Mouse (Mus musculus) heart, embryonic 12.5 days (tissue): ENCODE measurements around the gene Kdm4b. TPM values are rescaled to one million over a fixed set of nuclear protein-coding genes. Genes with fewer than 3 reads are reported as not detected.

Source experiments
- ATAC-seq: fragments of 200-750 bp; cut with Nextera tagmentation; 2 replicates; pipeline ENCODE4 v1.8.0; 2017; ENCODE audit warnings: moderate TSS enrichment, moderate library complexity; ENCODE audit not compliant: insufficient number of reproducible peaks, low FRiP score
- H3K27ac ChIP-seq: fragments of 300-500 bp; sonication (generic); 2 replicates; pipeline ENCODE4 v1.5.1; 2016; ENCODE audit warnings: mild to moderate bottlenecking, moderate library complexity; ENCODE audit not compliant: poor library complexity, severe bottlenecking
- H3K27me3 ChIP-seq: fragments of 300-500 bp; sonication (generic); replicated peaks from 2 replicates; pipeline ENCODE4 v1.6.1; 2016; ENCODE audit warnings: mild to moderate bottlenecking, moderate library complexity
- H3K36me3 ChIP-seq: fragments of 300-500 bp; sonication (generic); 2 replicates; pipeline ENCODE4 v1.6.1; 2016; ENCODE audit warnings: mild to moderate bottlenecking, moderate library complexity
- H3K4me1 ChIP-seq: fragments of 300-500 bp; sonication (generic); replicated peaks from 2 replicates; pipeline ENCODE4 v1.6.1; 2016; ENCODE audit warnings: mild to moderate bottlenecking
- H3K4me2 ChIP-seq: fragments of 300-500 bp; sonication (generic); 2 replicates; pipeline ENCODE4 v1.6.1; 2016; ENCODE audit warnings: mild to moderate bottlenecking, moderate library complexity
- H3K4me3 ChIP-seq: fragments of 300-500 bp; sonication (generic); 2 replicates; pipeline ENCODE4 v1.5.1; 2016; ENCODE audit warnings: mild to moderate bottlenecking
- H3K9ac ChIP-seq: fragments of 300-500 bp; sonication (generic); 2 replicates; pipeline ENCODE4 v1.6.1; 2016; ENCODE audit warnings: mild to moderate bottlenecking, moderate library complexity
- H3K9me3 ChIP-seq: fragments of 300-500 bp; sonication (generic); replicated peaks from 2 replicates; pipeline ENCODE4 v1.6.1; 2016; ENCODE audit warnings: mild to moderate bottlenecking, moderate library complexity
- WGBS: fragments of 180-500 bp; shearing (Covaris S2); methylation state at CpG from one replicate; pipeline ENCODE4 v1.1.7; 2016; 5-methylcytosine and 5-hydroxymethylcytosine counted together
- polyA plus RNA-seq: library from polyadenylated mRNA; unstranded; fragments of >200 nt; fragmentation: Nextera tagmentation; extraction: Ambion mirVana; gene quantifications from 2 replicates; pipeline ENCODE4 v1.2.1, GENCODE M21; 2016

Gene Kdm4b
- polyA plus RNA-seq, 1 experiment from 2014 or later = 37.1 TPM

DNA sequence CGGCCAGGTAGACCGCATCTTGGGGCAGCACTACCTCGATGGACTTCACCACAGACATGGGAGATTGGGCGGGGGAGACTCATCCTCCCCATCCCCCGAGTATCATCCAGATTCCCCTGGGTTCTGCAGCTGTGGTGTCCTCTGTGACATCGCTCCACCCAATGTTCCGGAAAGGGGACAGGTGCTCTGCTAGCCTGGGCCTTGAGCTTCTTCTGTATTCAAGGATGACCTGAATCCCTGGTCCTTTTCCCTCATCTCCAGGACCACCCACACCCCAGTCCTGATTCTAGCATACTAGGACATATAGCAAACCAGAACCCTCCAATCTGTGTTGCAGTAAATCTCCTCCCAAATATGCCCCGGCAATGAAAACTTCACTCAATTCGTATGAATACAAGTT is 25.7 kb upstream of the Kdm4b start, which contains the start of gene Arrdc5:
TSS of gene Arrdc5 (minus strand) at position 101 of the 400 bp plus-strand sequence.
- Histone ChIP-seq H3K36me3 (peaks cover under 1% of the 10 kb centered on the region; the same call in 1 of the 2 replicates), H3K27ac (no peak within 1 kb of the TSS), H3K9me3 (no peaks in the 10 kb centered on the region), H3K4me1 (peaks cover 17% of the 10 kb centered on the region), H3K9ac (no peak within 1 kb of the TSS), H3K4me2 (no peak within 1 kb of the TSS), H3K4me3 (no peak within 1 kb of the TSS), H3K27me3 (no peaks in the 10 kb centered on the region)
- no peak for ATAC-seq
- WGBS = 80% methylated on average over 9 of the region's 9 CpGs

- peaks cover 33% of the 10 kb centered on the region for H3K4me1 ChIP-seq
- H3K27me3 ChIP-seq = no peaks in the 10 kb centered on the region
- peak overlapping the region; percentile 99 for H3K4me2 ChIP-seq
- H3K36me3 ChIP-seq = peaks cover 23% of the 10 kb centered on the region
- peak overlapping the region; percentile 87 for H3K27ac ChIP-seq
- ATAC-seq = peak; percentile 30; the same call in 1 of the 2 replicates
- WGBS = 30% methylated on average over 13 of the region's 13 CpGs
- H3K4me3 ChIP-seq = peak overlapping the region; percentile 80
- peak overlapping the region; percentile 88 for H3K9ac ChIP-seq
- no peaks in the 10 kb centered on the region for H3K9me3 ChIP-seq
Measured at GRCm38 (mm10) chr17:56302363-56302996, 23.4 kb upstream of the Kdm4b start.

GRCm38 (mm10) chr17:56303160-56303846 is 22.6 kb upstream of the Kdm4b start, which contains the start of gene Uhrf1:
TSS of gene Uhrf1 (plus strand) at chr17:56303321.
- under 1% methylated on average over 43 of the region's 43 CpGs for WGBS
- Histone ChIP-seq H3K9ac (peak within 1 kb of the TSS; percentile 91), H3K4me2 (peak within 1 kb of the TSS; percentile 99), H3K27ac (peak within 1 kb of the TSS; percentile 87), H3K27me3 (no peaks in the 10 kb centered on the region), H3K4me3 (peak within 1 kb of the TSS; percentile 80), H3K36me3 (peaks cover 31% of the 10 kb centered on the region), H3K9me3 (no peaks in the 10 kb centered on the region), H3K4me1 (peaks cover 33% of the 10 kb centered on the region)
- peak; percentile 83 for ATAC-seq

DNA sequence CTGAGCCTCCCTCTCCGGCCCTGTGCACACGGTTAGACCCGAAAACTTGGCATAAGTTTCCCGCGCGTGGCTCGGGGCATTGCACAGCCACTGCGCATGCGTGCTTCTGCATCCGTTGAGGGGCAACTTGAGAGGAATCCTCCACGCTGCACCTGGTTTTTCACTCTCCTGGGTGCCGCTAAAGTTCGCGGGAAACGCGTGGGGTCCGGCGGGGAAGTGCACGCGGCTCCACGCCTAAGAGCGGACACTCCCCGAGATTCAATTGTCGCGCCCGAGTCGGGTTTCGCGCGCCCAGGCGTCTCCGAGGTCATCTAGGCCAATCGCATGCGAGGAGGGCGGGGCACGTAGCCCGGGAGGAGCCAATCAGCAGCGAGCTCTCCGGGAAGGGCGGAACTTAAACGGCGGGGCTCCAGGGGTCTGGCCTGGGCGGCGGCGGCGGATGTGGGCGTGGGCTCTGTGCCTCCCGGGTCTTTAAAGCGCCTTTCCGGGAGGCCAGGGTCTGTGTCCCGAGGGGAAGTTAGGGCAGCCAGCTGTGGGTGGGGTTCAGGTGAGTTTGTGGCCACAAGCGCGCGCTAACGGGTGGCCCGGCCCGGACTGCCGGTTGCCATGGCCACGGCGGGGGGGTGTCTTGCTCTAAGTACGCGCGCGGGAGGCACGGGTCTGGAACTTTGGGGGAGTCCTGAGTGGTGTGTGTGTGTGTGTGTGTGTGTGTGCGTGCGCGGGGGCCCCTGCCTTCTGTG is 21.8 kb upstream of the Kdm4b start:
- Histone ChIP-seq H3K27ac (peak overlapping the region; percentile 87), H3K9ac (peak overlapping the region; percentile 91), H3K4me3 (peak overlapping the region; percentile 80), H3K27me3 (no peaks in the 10 kb centered on the region), H3K4me1 (peaks cover 33% of the 10 kb centered on the region), H3K9me3 (no peaks in the 10 kb centered on the region), H3K4me2 (peak overlapping the region; percentile 99), H3K36me3 (peaks cover 38% of the 10 kb centered on the region)
- WGBS = under 1% methylated on average over 67 of the region's 68 CpGs
- peak; percentile 95 for ATAC-seq

- 15% methylated on average over 11 of the region's 11 CpGs for WGBS
- Histone ChIP-seq H3K4me2 (peak overlapping the region; percentile 99), H3K4me1 (peaks cover 33% of the 10 kb centered on the region), H3K27me3 (no peaks in the 10 kb centered on the region), H3K9me3 (no peaks in the 10 kb centered on the region), H3K36me3 (peaks cover 45% of the 10 kb centered on the region), H3K27ac (no peak overlapping the region; the same call in 1 of the 2 replicates), H3K4me3 (peak overlapping the region; percentile 80), H3K9ac (peak overlapping the region; percentile 91)
- ATAC-seq = no peak
Measured at GRCm38 (mm10) chr17:56304718-56305117, 21.1 kb upstream of the Kdm4b start.

DNA sequence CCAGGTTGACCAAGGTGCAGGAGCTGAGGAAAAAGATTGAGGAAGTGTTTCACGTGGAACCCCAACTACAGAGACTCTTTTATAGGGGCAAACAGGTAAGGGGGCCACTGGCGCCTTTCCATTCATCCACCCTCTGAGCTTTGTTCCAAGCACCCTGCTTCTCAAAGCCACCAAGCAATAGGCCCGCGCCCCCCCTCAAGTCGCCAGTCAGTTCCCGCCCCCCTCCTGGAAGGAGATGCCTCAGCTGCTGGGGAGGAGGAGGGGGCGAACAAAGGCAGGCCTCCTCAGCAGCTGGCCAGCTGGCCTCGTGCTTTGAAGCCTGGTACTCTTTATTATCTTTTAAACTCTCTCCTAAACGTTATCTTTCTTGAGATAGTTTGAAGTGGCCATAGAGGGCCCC is 20.7 kb upstream of the Kdm4b start:
- Histone ChIP-seq H3K36me3 (peaks cover 49% of the 10 kb centered on the region), H3K9ac (peak overlapping the region; percentile 91), H3K9me3 (no peaks in the 10 kb centered on the region), H3K4me2 (peak overlapping the region; percentile 99), H3K4me3 (peak overlapping the region; percentile 80), H3K4me1 (peaks cover 33% of the 10 kb centered on the region), H3K27me3 (no peaks in the 10 kb centered on the region), H3K27ac (no peak overlapping the region)
- no peak for ATAC-seq
- 32% methylated on average over 9 of the region's 9 CpGs for WGBS

DNA sequence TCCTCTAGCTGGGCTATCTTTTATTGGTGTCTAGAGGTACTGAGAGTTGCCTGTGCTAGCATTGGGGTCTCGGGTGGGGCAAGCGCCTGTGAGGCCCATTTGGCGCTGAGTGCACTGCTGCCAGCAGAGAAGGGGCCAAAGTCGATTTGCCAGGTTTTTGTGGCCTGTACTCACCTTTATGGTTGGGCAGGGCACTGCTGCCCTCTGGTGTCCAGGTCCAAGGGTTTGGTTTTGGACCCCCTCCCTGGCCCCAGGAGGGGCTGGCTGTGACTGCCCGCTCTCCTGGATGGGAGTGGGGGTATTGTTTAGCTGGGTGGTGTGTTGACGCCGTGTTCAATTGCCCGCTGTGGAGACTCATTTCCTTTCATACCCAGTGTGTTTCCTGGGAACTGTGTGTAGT is 20.0 kb upstream of the Kdm4b start:
- ATAC-seq = no peak
- Histone ChIP-seq H3K9ac (peak overlapping the region; percentile 91), H3K4me2 (peak overlapping the region; percentile 99), H3K36me3 (peaks cover 56% of the 10 kb centered on the region), H3K4me3 (peak overlapping the region; percentile 80), H3K27ac (no peak overlapping the region), H3K9me3 (no peaks in the 10 kb centered on the region), H3K4me1 (peaks cover 33% of the 10 kb centered on the region), H3K27me3 (no peaks in the 10 kb centered on the region)
- 67% methylated on average over 8 of the region's 8 CpGs for WGBS

- Histone ChIP-seq H3K9ac (no peak overlapping the region), H3K4me2 (no peak overlapping the region), H3K9me3 (no peaks in the 10 kb centered on the region), H3K36me3 (peaks cover 79% of the 10 kb centered on the region), H3K4me1 (peaks cover 24% of the 10 kb centered on the region), H3K27me3 (no peaks in the 10 kb centered on the region), H3K27ac (no peak overlapping the region), H3K4me3 (no peak overlapping the region)
- no peak for ATAC-seq
- 77% methylated on average over 6 of the region's 6 CpGs for WGBS
Measured at GRCm38 (mm10) chr17:56308088-56308487, 17.8 kb upstream of the Kdm4b start.

GRCm38 (mm10) chr17:56309191-56309945 is 16.5 kb upstream of the Kdm4b start:
- Histone ChIP-seq H3K36me3 (peaks cover 91% of the 10 kb centered on the region), H3K4me1 (peaks cover 24% of the 10 kb centered on the region), H3K4me3 (no peak overlapping the region), H3K27ac (no peak overlapping the region), H3K9me3 (no peaks in the 10 kb centered on the region), H3K27me3 (no peaks in the 10 kb centered on the region), H3K9ac (no peak overlapping the region), H3K4me2 (no peak overlapping the region)
- 86% methylated on average over 15 of the region's 15 CpGs for WGBS
- no peak for ATAC-seq

GRCm38 (mm10) chr17:56324419-56324818 is 1.4 kb upstream of the Kdm4b start:
- H3K4me1 ChIP-seq = peaks cover 30% of the 10 kb centered on the region
- 78% methylated on average over 3 of the region's 3 CpGs for WGBS
- peak overlapping the region; percentile 15; the same call in 1 of the 2 replicates for H3K27ac ChIP-seq
- peaks cover 41% of the 10 kb centered on the region for H3K36me3 ChIP-seq
- no peak overlapping the region for H3K9ac ChIP-seq
- no peaks in the 10 kb centered on the region for H3K9me3 ChIP-seq
- ATAC-seq = no peak
- H3K4me3 ChIP-seq = no peak overlapping the region
- no peaks in the 10 kb centered on the region for H3K27me3 ChIP-seq
- H3K4me2 ChIP-seq = no peak overlapping the region
